Comparison of ENCODE assay signal across 34 mouse cellular contexts in genomic region chr6:118061266-118061665, GRCm38 (mm10). TPM values are rescaled to one million over a fixed set of nuclear protein-coding genes. Genes with fewer than 3 reads are reported as not detected.
"Had no signal": no experiment of that assay in that cellular context is flagged by ENCODE, and none has a peak within 500 bp of the region (broad histone marks: within the 10 kb centered on the region; RNA-seq: fewer than 3 reads in every experiment).

No protein-coding gene starts in this region.

- H3K36me3 ChIP-seq: limb, embryonic 10.5 days; limb, embryonic 12.5 days; limb, embryonic 13.5 days; limb, embryonic 15.5 days; liver, embryonic 12.5 days; liver, embryonic 13.5 days; liver, embryonic 15.5 days; lung, embryonic 15.5 days; midbrain, embryonic 12.5 days; midbrain, embryonic 13.5 days; midbrain, embryonic 15.5 days; neural tube, embryonic 12.5 days had no signal

- H3K4me2 ChIP-seq: limb, embryonic 12.5 days; limb, embryonic 13.5 days; limb, embryonic 15.5 days; liver, embryonic 11.5 days; liver, embryonic 12.5 days; liver, embryonic 13.5 days; liver, embryonic 15.5 days; lung, embryonic 14.5 days; lung, embryonic 15.5 days; midbrain, embryonic 12.5 days; midbrain, embryonic 13.5 days; midbrain, embryonic 15.5 days; neural tube, embryonic 12.5 days had no signal

- H3K4me3 ChIP-seq: left cerebral cortex, adult 2 months; limb, embryonic 10.5 days; limb, embryonic 12.5 days; limb, embryonic 13.5 days; limb, embryonic 15.5 days; liver, embryonic 12.5 days; liver, embryonic 13.5 days; liver, embryonic 15.5 days; lung, embryonic 15.5 days; megakaryocyte, embryonic 14.5 days; midbrain, embryonic 12.5 days; midbrain, embryonic 13.5 days; midbrain, embryonic 15.5 days; myocyte; neural tube, embryonic 12.5 days had no signal

- DNase-seq: left cerebral cortex, postnatal 4 days; liver; liver, embryonic 13.5 days; liver, postnatal 0 days; lung, adult 18-20 months; lung, adult 2 months; lung, embryonic 14.5 days; lung, postnatal 10 days; lung, postnatal 14 days; lung, postnatal 36 days; lung, postnatal 4 days; midbrain, embryonic 14.5 days had no signal

- ATAC-seq: liver, embryonic 12.5 days; liver, postnatal 0 days; lung, postnatal 0 days; midbrain, embryonic 13.5 days; midbrain, embryonic 15.5 days; midbrain, embryonic 16.5 days had no signal

- H3K27ac ChIP-seq: left cerebral cortex, adult 2 months; limb, embryonic 10.5 days; limb, embryonic 12.5 days; limb, embryonic 13.5 days; limb, embryonic 15.5 days; liver, embryonic 12.5 days; liver, embryonic 13.5 days; liver, embryonic 14.5 days; liver, embryonic 15.5 days; lung, embryonic 15.5 days; macrophage; midbrain, embryonic 12.5 days; midbrain, embryonic 13.5 days; midbrain, embryonic 15.5 days; neural tube, embryonic 12.5 days had no signal

- H3K9me3 ChIP-seq: limb, embryonic 10.5 days; limb, embryonic 12.5 days; limb, embryonic 13.5 days; limb, embryonic 15.5 days; liver, embryonic 12.5 days; liver, embryonic 13.5 days; liver, embryonic 15.5 days; lung, embryonic 15.5 days; midbrain, embryonic 12.5 days; midbrain, embryonic 13.5 days; midbrain, embryonic 15.5 days; neural tube, embryonic 12.5 days had no signal

- H3K9ac ChIP-seq: limb, embryonic 12.5 days; limb, embryonic 13.5 days; limb, embryonic 15.5 days; liver, embryonic 12.5 days; liver, embryonic 13.5 days; liver, embryonic 14.5 days; liver, embryonic 15.5 days; liver, postnatal 0 days; lung, embryonic 14.5 days; lung, embryonic 15.5 days; midbrain, embryonic 12.5 days; midbrain, embryonic 13.5 days; midbrain, embryonic 15.5 days; neural tube, embryonic 12.5 days had no signal

RNA-seq across cellular contexts. Expression of gene Rasgef1a, which starts 50.0 kb away (rescaled TPM):
- total RNA-seq: liver, adult 2 months; megakaryocyte-erythroid progenitor cell, adult 5-6 weeks had no signal
- polyA plus RNA-seq: limb, embryonic 10.5 days; limb, embryonic 11.5 days; limb, embryonic 12.5 days; liver, embryonic 12.5 days had no signal
